In the genomic region with DNA sequence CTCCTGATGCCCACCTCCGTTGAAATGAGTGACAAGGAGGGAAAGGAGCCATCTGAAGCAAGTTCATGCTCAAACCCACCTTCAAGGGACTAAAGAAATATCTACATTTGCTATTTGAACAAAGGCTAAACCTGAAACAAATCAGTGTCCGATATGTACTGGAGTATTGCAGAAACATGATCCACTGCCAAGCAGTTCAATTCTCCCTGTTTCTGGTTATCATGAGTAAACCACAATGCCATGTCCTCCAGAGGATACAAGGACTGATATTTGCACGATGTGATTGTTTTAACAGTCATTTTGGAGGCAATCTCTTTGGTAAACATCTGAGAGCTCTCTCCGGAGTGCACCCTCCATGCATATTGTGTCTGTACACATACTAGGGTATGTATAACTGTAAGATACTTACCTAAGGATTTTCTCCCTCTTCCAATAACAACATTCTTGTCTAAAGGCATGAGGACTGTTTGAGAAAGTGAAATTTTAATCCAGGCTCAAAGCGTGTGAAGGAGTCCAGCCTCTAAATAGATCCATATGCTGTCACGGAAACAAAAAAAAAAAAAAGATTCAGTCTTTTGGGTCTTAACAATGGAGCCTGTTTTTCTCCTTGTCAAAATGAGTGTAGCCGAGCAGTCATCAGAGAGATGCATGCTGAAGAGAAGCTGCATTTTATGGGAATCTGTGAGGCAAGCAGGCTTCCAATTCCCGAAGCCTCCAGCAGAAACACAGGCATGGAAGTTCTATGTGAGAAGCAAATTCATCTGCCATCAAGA, we compare ENCODE assay signal across 18 mouse cellular contexts.
DNase-seq lines count a peak whose midpoint lies in the region; ATAC-seq lines count a peak whose summit lies in the region.
"Had no signal": no experiment of that assay in that cellular context is flagged by ENCODE, and none has a peak within 500 bp of the region (broad histone marks: within the 10 kb centered on the region; RNA-seq: fewer than 3 reads in every experiment).

No protein-coding gene starts in this region.

- peak overlapping the region; percentile 71 for H3K27ac ChIP-seq in forebrain, embryonic 10.5 days
- no peak overlapping the region for H3K27ac ChIP-seq in forebrain, embryonic 15.5 days (replicated peaks)
- H3K27ac ChIP-seq: kidney, embryonic 15.5 days; layer of hippocampus, adult 2 months; liver, embryonic 14.5 days; neural tube, embryonic 15.5 days had no signal

- H3K36me3 ChIP-seq in forebrain, embryonic 10.5 days (replicated peaks): no peaks in the 10 kb centered on the region
- H3K36me3 ChIP-seq in forebrain, embryonic 15.5 days: no peaks in the 10 kb centered on the region
- H3K36me3 ChIP-seq: kidney, embryonic 15.5 days; neural tube, embryonic 15.5 days had no signal

- H3K4me2 ChIP-seq in forebrain, embryonic 15.5 days (replicated peaks): no peak overlapping the region
- H3K4me2 ChIP-seq: kidney, embryonic 15.5 days; neural tube, embryonic 15.5 days had no signal

- intact Hi-C loops in heart, postnatal 36 days (cut with DNase I): no loop called here
- intact Hi-C loops in heart, postnatal 14 days (cut with DNase I): no loop called here

- H3K9ac ChIP-seq in forebrain, embryonic 15.5 days (replicated peaks): no peak overlapping the region
- H3K9ac ChIP-seq: kidney, embryonic 15.5 days; liver, embryonic 14.5 days; neural tube, embryonic 15.5 days had no signal

- no peaks in the 10 kb centered on the region for H3K27me3 ChIP-seq in forebrain, embryonic 10.5 days (ENCODE audit: poor library complexity, severe bottlenecking)
- H3K27me3 ChIP-seq in forebrain, embryonic 15.5 days: no peaks in the 10 kb centered on the region
- H3K27me3 ChIP-seq: kidney, embryonic 15.5 days; neural tube, embryonic 15.5 days had no signal

- H3K4me3 ChIP-seq in forebrain, embryonic 10.5 days: no peak overlapping the region
- no peak overlapping the region for H3K4me3 ChIP-seq in forebrain, embryonic 15.5 days
- H3K4me3 ChIP-seq: erythroblast, embryonic 14.5 days; kidney, embryonic 15.5 days; layer of hippocampus, adult 2 months; neural tube, embryonic 15.5 days had no signal

- no peak for DNase-seq in forebrain, embryonic 10.5 days (ENCODE audit: extremely low spot score, low spot score)
- DNase-seq in heart, postnatal 36 days: peak; percentile 3 to 11
- no peak for DNase-seq in heart, postnatal 14 days
- DNase-seq in Muller cell, postnatal 12 days (ENCODE audit: inconsistent ontology term): peak; percentile 30
- DNase-seq in fibroblast of lung, adult 2 months (ENCODE audit: low read depth): peak; percentile 59
- no peak for DNase-seq in cerebellum, adult 18-20 months
- DNase-seq: adrenal gland, adult 2 months; cerebellum, postnatal 25 days; gastrocnemius, postnatal 25 days; lung, postnatal 14 days had no signal

- no peak for ATAC-seq in forebrain, embryonic 15.5 days (replicated peaks)
- ATAC-seq in monocyte, adult 5-6 weeks (replicated peaks; ENCODE audit: insufficient number of reproducible peaks, low FRiP score, low TSS enrichment, poor library complexity, severe bottlenecking): no peak
- ATAC-seq: inflammation-experienced regulatory T-cells, adult 6 months had no signal

- WGBS in forebrain, embryonic 10.5 days: 58% methylated on average over 8 of the region's 8 CpGs
- WGBS in forebrain, embryonic 15.5 days: 46% methylated on average over 8 of the region's 8 CpGs

- peaks cover 21% of the 10 kb centered on the region for H3K4me1 ChIP-seq in forebrain, embryonic 10.5 days
- no peaks in the 10 kb centered on the region for H3K4me1 ChIP-seq in forebrain, embryonic 15.5 days
- H3K4me1 ChIP-seq: neural tube, embryonic 15.5 days had no signal

- H3K9me3 ChIP-seq in forebrain, embryonic 10.5 days: no peaks in the 10 kb centered on the region
- no peaks in the 10 kb centered on the region for H3K9me3 ChIP-seq in forebrain, embryonic 15.5 days
- H3K9me3 ChIP-seq: kidney, embryonic 15.5 days; neural tube, embryonic 15.5 days had no signal

Comparison
In these comparisons a context has a peak if more than half of its experiments do, and no peak if none do; other contexts are left out.
1. DNase-seq: peak in heart, postnatal 36 days (2 of 2), Muller cell, postnatal 12 days (single experiment) and fibroblast of lung, adult 2 months (single experiment); none in forebrain, embryonic 10.5 days (single experiment), heart, postnatal 14 days (0 of 2) and cerebellum, adult 18-20 months (0 of 2).